Mouse (Mus musculus): ENCODE measurements around the gene Zscan26. TPM values are rescaled to one million over a fixed set of nuclear protein-coding genes. Genes with fewer than 3 reads are reported as not detected.

Gene Zscan26
- total and polyA plus RNA-seq, 2 experiments from 2014 or later = 17.5 to 19.5 TPM

DNA sequence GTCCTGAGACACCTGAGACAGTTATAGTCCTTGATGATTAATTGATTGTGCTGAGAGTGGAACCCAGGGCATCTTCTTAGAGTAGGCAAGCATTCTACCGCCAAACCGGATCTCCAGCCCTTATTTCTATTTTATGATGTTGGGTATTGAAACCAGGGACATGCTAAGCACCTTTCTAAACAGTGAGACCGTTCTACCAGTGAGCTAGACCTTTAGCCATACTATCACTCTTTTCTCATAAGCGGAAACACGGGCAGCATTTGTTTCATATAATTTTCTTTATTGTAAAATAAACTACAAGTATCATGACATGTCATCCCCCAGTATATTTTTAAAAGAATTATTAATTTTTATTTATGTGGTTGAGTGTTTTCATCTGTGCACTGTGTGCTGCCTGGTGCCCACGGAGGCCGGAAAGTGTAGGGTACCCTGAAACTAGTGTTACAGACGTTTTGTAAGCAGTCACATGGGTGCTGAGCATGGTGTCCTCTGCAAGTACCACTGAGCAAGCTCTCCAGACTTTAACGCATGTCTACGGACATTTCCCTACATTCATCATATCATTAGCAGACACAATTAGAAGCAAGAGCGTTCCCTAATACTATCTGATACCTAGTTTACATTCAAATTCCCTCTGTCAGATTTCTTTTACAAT is 44.6 kb downstream of the Zscan26 start:
- peak overlapping the region; percentile 77 for H3K4me2 ChIP-seq (ENCODE audit: low read depth, low read length)
- H3K27ac ChIP-seq (ENCODE audit: low read depth) = peak overlapping the region; percentile 91
- peak overlapping the region; percentile 65 for H3K9ac ChIP-seq (replicated peaks; ENCODE audit: low read depth, low read length)
- ATAC-seq (ENCODE audit: insufficient read depth, low read depth) (no peak), DNase-seq (ENCODE audit: low spot score) (peak; percentile 15)
- WGBS = 48% methylated on average over 11 of the region's 11 CpGs
- TF ChIP-seq CTCF (IDR thresholded peaks at IDR 0.05; ENCODE audit: low read depth) (no peak), EP300 (IDR thresholded peaks at IDR 0.05; ENCODE audit: low read depth) (no peak)
- H3K27me3 ChIP-seq (ENCODE audit: control insufficient read depth, insufficient read depth, low read length) = no peaks in the 10 kb centered on the region
- no peaks in the 10 kb centered on the region for H3K9me3 ChIP-seq (replicated peaks; ENCODE audit: control insufficient read depth, low read length)
- peak overlapping the region; percentile 56 for H3K4me3 ChIP-seq (ENCODE audit: low read depth, low read length)
- H3K4me1 ChIP-seq (ENCODE audit: control insufficient read depth, insufficient read depth) = 0 out of 2 replicates have a peak, but pooled peaks cover 10% of the 10 kb centered on the region
- H3K36me3 ChIP-seq (replicated peaks; ENCODE audit: control insufficient read depth, insufficient read depth, low read length) = no peaks in the 10 kb centered on the region

DNA sequence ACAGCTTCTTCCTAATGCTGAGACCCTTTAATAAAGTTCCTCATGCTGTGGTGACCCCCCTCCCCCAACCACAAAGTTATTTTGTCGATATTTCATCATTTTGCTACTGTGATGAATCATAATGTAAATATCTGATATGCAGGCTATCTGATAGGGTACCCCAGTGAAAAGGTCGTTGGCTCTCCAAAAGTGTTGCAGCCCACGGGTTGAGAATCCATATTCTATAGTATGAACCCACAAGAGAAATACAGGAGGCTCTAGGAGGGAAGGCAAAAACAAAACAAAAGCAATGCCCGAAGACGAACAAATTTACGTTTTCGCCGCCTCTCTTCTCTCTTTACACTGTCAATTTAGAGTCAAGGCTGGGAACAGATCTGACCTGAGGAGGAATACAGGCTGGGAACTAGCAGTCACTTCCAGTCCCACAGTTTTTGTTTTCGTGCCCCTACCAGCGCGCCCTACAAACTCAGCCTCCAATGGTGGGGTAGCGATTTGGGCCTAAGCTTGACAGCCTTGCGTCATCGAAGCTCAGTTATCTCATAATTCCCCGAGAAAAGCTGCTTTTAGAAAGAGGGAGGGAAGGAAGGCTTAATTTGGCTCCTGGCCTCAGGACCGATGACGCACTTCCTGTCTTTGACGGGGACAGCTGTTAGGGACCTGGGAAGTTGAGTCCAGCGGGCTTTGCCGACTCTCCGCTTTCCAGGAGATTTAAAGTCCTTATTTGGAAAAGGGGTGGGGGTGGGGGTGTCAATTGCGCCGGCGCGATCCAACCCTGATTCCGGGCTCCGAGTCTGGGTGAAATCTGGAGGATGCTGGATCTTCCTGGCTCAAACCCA is 45.3 kb downstream of the Zscan26 start:
- no peaks in the 10 kb centered on the region for H3K9me3 ChIP-seq (replicated peaks; ENCODE audit: control insufficient read depth, low read length)
- WGBS = 3% methylated on average over 27 of the region's 27 CpGs
- DNase-seq (ENCODE audit: low spot score) (peak; percentile 95), ATAC-seq (ENCODE audit: insufficient read depth, low read depth) (peak; percentile 93)
- TF ChIP-seq EP300 (IDR thresholded peaks at IDR 0.05; ENCODE audit: low read depth) (no peak), CTCF (IDR thresholded peaks at IDR 0.05; ENCODE audit: low read depth) (no peak)
- H3K36me3 ChIP-seq (replicated peaks; ENCODE audit: control insufficient read depth, insufficient read depth, low read length) = no peaks in the 10 kb centered on the region
- H3K27ac ChIP-seq (ENCODE audit: low read depth) = peak overlapping the region; percentile 91
- peak overlapping the region; percentile 56 for H3K4me3 ChIP-seq (ENCODE audit: low read depth, low read length)
- 0 out of 2 replicates have a peak, but pooled peaks cover 10% of the 10 kb centered on the region for H3K4me1 ChIP-seq (ENCODE audit: control insufficient read depth, insufficient read depth)
- H3K4me2 ChIP-seq (ENCODE audit: low read depth, low read length) = peak overlapping the region; percentile 77
- H3K27me3 ChIP-seq (ENCODE audit: control insufficient read depth, insufficient read depth, low read length) = no peaks in the 10 kb centered on the region
- peak overlapping the region; percentile 65 for H3K9ac ChIP-seq (replicated peaks; ENCODE audit: low read depth, low read length)

GRCm38 (mm10) chr13:21407341-21407740 is 46.2 kb downstream of the Zscan26 start:
- Histone ChIP-seq H3K4me3 (ENCODE audit: low read depth, low read length) (peak overlapping the region; percentile 56), H3K9ac (replicated peaks; ENCODE audit: low read depth, low read length) (peak overlapping the region; percentile 65; the same call in 1 of the 2 replicates), H3K9me3 (replicated peaks; ENCODE audit: control insufficient read depth, low read length) (no peaks in the 10 kb centered on the region), H3K4me1 (ENCODE audit: control insufficient read depth, insufficient read depth) (0 out of 2 replicates have a peak, but pooled peaks cover 10% of the 10 kb centered on the region), H3K4me2 (ENCODE audit: low read depth, low read length) (peak overlapping the region; percentile 77), H3K27me3 (ENCODE audit: control insufficient read depth, insufficient read depth, low read length) (no peaks in the 10 kb centered on the region), H3K36me3 (replicated peaks; ENCODE audit: control insufficient read depth, insufficient read depth, low read length) (no peaks in the 10 kb centered on the region), H3K27ac (ENCODE audit: low read depth) (peak overlapping the region; percentile 91)
- no peak for ATAC-seq (ENCODE audit: insufficient read depth, low read depth)
- WGBS = 68% methylated on average over 11 of the region's 11 CpGs
- peak; percentile 15 for DNase-seq (ENCODE audit: low spot score)
- TF ChIP-seq EP300 (IDR thresholded peaks at IDR 0.05; ENCODE audit: low read depth) (no peak), CTCF (IDR thresholded peaks at IDR 0.05; ENCODE audit: low read depth) (no peak)

DNA sequence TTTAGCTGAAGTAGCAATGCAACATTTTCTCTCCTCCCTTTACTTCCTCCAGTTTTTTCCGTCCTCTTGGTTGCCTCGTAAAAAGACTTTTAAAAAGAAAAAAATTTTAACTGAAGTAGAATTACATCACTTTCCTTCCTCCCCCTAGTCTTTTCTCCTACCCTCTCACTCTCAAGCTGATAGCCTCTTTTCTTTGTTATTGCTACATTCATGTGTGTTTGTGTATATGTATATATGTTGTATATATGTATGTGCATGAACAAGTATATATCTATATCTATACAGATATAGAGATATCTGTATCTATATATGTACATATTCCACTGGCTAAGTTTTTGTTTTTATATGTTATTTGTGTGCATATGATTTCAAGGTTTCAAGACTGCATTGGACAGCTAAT is 50.7 kb downstream of the Zscan26 start:
- peak overlapping the region; percentile 96 for H3K4me3 ChIP-seq (ENCODE audit: low read depth, low read length)
- WGBS = 0% methylated on average over 2 of the region's 2 CpGs
- H3K27me3 ChIP-seq (ENCODE audit: control insufficient read depth, insufficient read depth, low read length) = no peaks in the 10 kb centered on the region
- H3K9ac ChIP-seq (replicated peaks; ENCODE audit: low read depth, low read length) = peak overlapping the region; percentile 94
- H3K4me1 ChIP-seq (ENCODE audit: control insufficient read depth, insufficient read depth) = peaks cover 24% of the 10 kb centered on the region; the same call in 1 of the 2 replicates
- peak overlapping the region; percentile 95 for H3K27ac ChIP-seq (ENCODE audit: low read depth)
- DNase-seq (ENCODE audit: low spot score) (no peak), ATAC-seq (ENCODE audit: insufficient read depth, low read depth) (no peak)
- no peaks in the 10 kb centered on the region for H3K9me3 ChIP-seq (replicated peaks; ENCODE audit: control insufficient read depth, low read length)
- TF ChIP-seq CTCF (IDR thresholded peaks at IDR 0.05; ENCODE audit: low read depth) = no peak
- no peak for TF ChIP-seq EP300 (IDR thresholded peaks at IDR 0.05; ENCODE audit: low read depth)
- peaks cover 14% of the 10 kb centered on the region for H3K36me3 ChIP-seq (replicated peaks; ENCODE audit: control insufficient read depth, insufficient read depth, low read length)
- H3K4me2 ChIP-seq (ENCODE audit: low read depth, low read length) = peak overlapping the region; percentile 63

DNA sequence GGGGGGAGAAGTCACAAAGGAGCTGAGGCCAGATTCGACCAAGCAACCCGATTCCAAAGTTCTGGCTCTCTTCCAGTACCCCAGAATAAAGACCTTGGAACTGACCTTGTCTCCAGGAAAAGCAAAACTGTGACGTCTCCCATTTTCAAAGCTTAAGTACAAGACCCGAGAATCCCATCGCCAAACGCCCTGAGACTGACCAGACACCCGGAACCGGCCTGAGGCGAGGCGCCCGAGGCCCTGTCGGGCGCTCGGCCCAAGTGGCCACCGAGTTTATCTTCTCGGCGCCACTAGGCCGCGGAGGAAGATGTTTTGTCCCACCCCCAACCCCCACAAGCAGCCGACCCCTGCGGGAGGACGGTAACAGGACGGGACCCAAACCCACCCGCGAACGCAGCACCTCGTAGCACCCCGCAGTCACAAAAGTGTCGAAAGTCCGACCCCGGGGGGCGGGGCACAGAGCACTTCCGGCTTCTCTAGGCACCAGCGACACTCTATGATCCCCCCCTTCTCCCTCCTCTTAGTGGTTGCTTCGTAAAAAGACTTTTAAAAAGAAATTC is 51.2 kb downstream of the Zscan26 start, which contains the start of gene Zkscan3:
Zkscan3 (minus strand) TSS at position 469 of the 560 bp plus-strand sequence.
- under 1% methylated on average over 35 of the region's 35 CpGs for WGBS

More for the DNA sequence above, 51.2 kb downstream of the Zscan26 start, which contains the start of gene Zkscan3:
- H3K36me3 ChIP-seq (replicated peaks; ENCODE audit: control insufficient read depth, insufficient read depth, low read length) = peaks cover 14% of the 10 kb centered on the region
- peak within 1 kb of the TSS; percentile 94 for H3K9ac ChIP-seq (replicated peaks; ENCODE audit: low read depth, low read length)
- DNase-seq (ENCODE audit: low spot score) (peak; percentile 88), ATAC-seq (ENCODE audit: insufficient read depth, low read depth) (peak; percentile 92)
- peak within 1 kb of the TSS; percentile 95 for H3K27ac ChIP-seq (ENCODE audit: low read depth)
- H3K9me3 ChIP-seq (replicated peaks; ENCODE audit: control insufficient read depth, low read length) = no peaks in the 10 kb centered on the region
- peak within 1 kb of the TSS; percentile 63 for H3K4me2 ChIP-seq (ENCODE audit: low read depth, low read length)
- TF ChIP-seq EP300 (IDR thresholded peaks at IDR 0.05; ENCODE audit: low read depth) = peak; percentile 64
- no peak for TF ChIP-seq CTCF (IDR thresholded peaks at IDR 0.05; ENCODE audit: low read depth)
- H3K4me1 ChIP-seq (ENCODE audit: control insufficient read depth, insufficient read depth) = peaks cover 19% of the 10 kb centered on the region; the same call in 1 of the 2 replicates
- H3K4me3 ChIP-seq (ENCODE audit: low read depth, low read length) = peak within 1 kb of the TSS; percentile 96
- no peaks in the 10 kb centered on the region for H3K27me3 ChIP-seq (ENCODE audit: control insufficient read depth, insufficient read depth, low read length)
